Mouse (Mus musculus) neural tube, embryonic 15.5 days (tissue): ENCODE measurements around the gene Mcu. TPM values are rescaled to one million over a fixed set of nuclear protein-coding genes. Genes with fewer than 3 reads are reported as not detected.

Source experiments
- ATAC-seq: fragments of 200-750 bp; cut with Nextera tagmentation; 2 replicates; pipeline ENCODE4 v1.8.0; 2017; ENCODE audit warnings: mild to moderate bottlenecking, moderate TSS enrichment, moderate library complexity; ENCODE audit not compliant: low FRiP score
- H3K27ac ChIP-seq: fragments of 300-500 bp; sonication (generic); replicated peaks from 2 replicates; pipeline ENCODE4 v1.5.1; 2015; ENCODE audit warnings: mild to moderate bottlenecking, inconsistent platforms
- H3K27me3 ChIP-seq: fragments of 300-500 bp; sonication (generic); replicated peaks from 2 replicates; pipeline ENCODE4 v1.6.1; 2015; ENCODE audit warnings: inconsistent platforms
- H3K36me3 ChIP-seq: fragments of 300-500 bp; sonication (generic); 2 replicates; pipeline ENCODE4 v1.6.1; 2015; ENCODE audit warnings: inconsistent platforms
- H3K4me1 ChIP-seq: fragments of 300-500 bp; sonication (generic); 2 replicates; pipeline ENCODE4 v1.6.1; 2015; ENCODE audit warnings: inconsistent platforms
- H3K4me2 ChIP-seq: fragments of 300-500 bp; sonication (generic); 2 replicates; pipeline ENCODE4 v1.6.1; 2015; ENCODE audit warnings: inconsistent platforms, mild to moderate bottlenecking, moderate library complexity
- H3K4me3 ChIP-seq: fragments of 300-500 bp; sonication (generic); replicated peaks from 2 replicates; pipeline ENCODE4 v1.5.1; 2015; ENCODE audit warnings: mild to moderate bottlenecking, inconsistent platforms
- H3K9ac ChIP-seq: fragments of 300-500 bp; sonication (generic); replicated peaks from 2 replicates; pipeline ENCODE4 v1.6.1; 2015; ENCODE audit warnings: mild to moderate bottlenecking, inconsistent platforms
- H3K9me3 ChIP-seq: fragments of 300-500 bp; sonication (generic); replicated peaks from 2 replicates; pipeline ENCODE4 v1.6.1; 2016; ENCODE audit warnings: inconsistent platforms
- WGBS: fragments of 180-500 bp; shearing (Covaris S2); methylation state at CpG from one replicate; pipeline ENCODE4 v1.1.7; 2015; ENCODE audit warnings: mixed read lengths; 5-methylcytosine and 5-hydroxymethylcytosine counted together
- polyA plus RNA-seq: library from polyadenylated mRNA; unstranded; fragments of >200 nt; fragmentation: Nextera tagmentation; extraction: Ambion mirVana; gene quantifications from 2 replicates; pipeline ENCODE4 v1.2.1, GENCODE M21; 2015

Gene Mcu
- polyA plus RNA-seq, 1 experiment from 2014 or later: 49.2 TPM

- H3K27ac ChIP-seq: 0 out of 2 replicates have a peak overlapping the region, but pooled peaks have one; percentile 23
Measured at GRCm38 (mm10) chr10:59527311-59527710, 89.2 kb downstream of the Mcu start.

GRCm38 (mm10) chr10:59524675-59525074 is 91.8 kb downstream of the Mcu start:
- Histone ChIP-seq H3K27me3 (no peaks in the 10 kb centered on the region), H3K9ac (no peak overlapping the region), H3K4me1 (peaks cover 3% of the 10 kb centered on the region; the same call in 1 of the 2 replicates), H3K27ac (no peak overlapping the region), H3K4me2 (no peak overlapping the region), H3K36me3 (no peaks in the 10 kb centered on the region), H3K4me3 (no peak overlapping the region), H3K9me3 (no peaks in the 10 kb centered on the region)
- no peak for ATAC-seq
- WGBS: 83% methylated on average over 5 of the region's 5 CpGs

More at GRCm38 (mm10) chr10:59527311-59527710, 89.2 kb downstream of the Mcu start:
- H3K9ac ChIP-seq: no peak overlapping the region
- H3K27me3 ChIP-seq: no peaks in the 10 kb centered on the region
- WGBS: 79% methylated on average over 11 of the region's 11 CpGs
- H3K4me1 ChIP-seq: peaks cover 3% of the 10 kb centered on the region; the same call in 1 of the 2 replicates
- H3K9me3 ChIP-seq: no peaks in the 10 kb centered on the region
- H3K4me2 ChIP-seq: no peak overlapping the region
- no peaks in the 10 kb centered on the region for H3K36me3 ChIP-seq
- ATAC-seq: no peak
- H3K4me3 ChIP-seq: no peak overlapping the region

- H3K4me1 ChIP-seq: peaks cover 3% of the 10 kb centered on the region; the same call in 1 of the 2 replicates
- H3K36me3 ChIP-seq: no peaks in the 10 kb centered on the region
- 65% methylated on average over 8 of the region's 8 CpGs for WGBS
- H3K27ac ChIP-seq: no peak overlapping the region
- H3K27me3 ChIP-seq: no peaks in the 10 kb centered on the region
- H3K9ac ChIP-seq: no peak overlapping the region
- no peak overlapping the region for H3K4me2 ChIP-seq
- ATAC-seq: no peak
- H3K4me3 ChIP-seq: no peak overlapping the region
- no peaks in the 10 kb centered on the region for H3K9me3 ChIP-seq
Measured at GRCm38 (mm10) chr10:59523826-59524331, 92.6 kb downstream of the Mcu start.

GRCm38 (mm10) chr10:59520701-59521100 is 95.8 kb downstream of the Mcu start:
- Histone ChIP-seq H3K4me2 (no peak overlapping the region), H3K4me3 (no peak overlapping the region), H3K4me1 (no peaks in the 10 kb centered on the region; the same call in 1 of the 2 replicates), H3K27me3 (no peaks in the 10 kb centered on the region), H3K9me3 (no peaks in the 10 kb centered on the region), H3K36me3 (no peaks in the 10 kb centered on the region), H3K9ac (no peak overlapping the region), H3K27ac (no peak overlapping the region)
- ATAC-seq: no peak
- WGBS: 80% methylated on average over 2 of the region's 2 CpGs

- Histone ChIP-seq H3K36me3 (no peaks in the 10 kb centered on the region), H3K27me3 (no peaks in the 10 kb centered on the region), H3K9me3 (no peaks in the 10 kb centered on the region), H3K4me1 (peaks cover 6% of the 10 kb centered on the region; the same call in 1 of the 2 replicates), H3K27ac (no peak overlapping the region), H3K9ac (no peak overlapping the region), H3K4me3 (no peak overlapping the region), H3K4me2 (no peak overlapping the region)
- ATAC-seq: no peak
- 88% methylated on average over 3 of the region's 3 CpGs for WGBS
Measured at GRCm38 (mm10) chr10:59519411-59519810, 97.1 kb downstream of the Mcu start.

- no peak overlapping the region; the same call in 1 of the 2 replicates for H3K27ac ChIP-seq
- no peak overlapping the region for H3K9ac ChIP-seq
- peaks cover 9% of the 10 kb centered on the region for H3K4me1 ChIP-seq
- no peaks in the 10 kb centered on the region for H3K9me3 ChIP-seq
- WGBS: 80% methylated on average over 13 of the region's 13 CpGs
- no peak overlapping the region for H3K4me2 ChIP-seq
- no peaks in the 10 kb centered on the region for H3K27me3 ChIP-seq
- no peaks in the 10 kb centered on the region for H3K36me3 ChIP-seq
- peak; percentile 47; the same call in 1 of the 2 replicates for ATAC-seq
- H3K4me3 ChIP-seq: no peak overlapping the region
Measured at GRCm38 (mm10) chr10:59517201-59517600, 99.3 kb downstream of the Mcu start.

GRCm38 (mm10) chr10:59514739-59515464 is 101.6 kb downstream of the Mcu start:
- no peak overlapping the region for H3K4me3 ChIP-seq
- WGBS: 81% methylated on average over 15 of the region's 15 CpGs
- H3K9ac ChIP-seq: no peak overlapping the region
- H3K36me3 ChIP-seq: no peaks in the 10 kb centered on the region
- no peak overlapping the region for H3K4me2 ChIP-seq
- no peaks in the 10 kb centered on the region for H3K9me3 ChIP-seq
- no peak for ATAC-seq
- no peak overlapping the region for H3K27ac ChIP-seq
- no peaks in the 10 kb centered on the region for H3K27me3 ChIP-seq
- H3K4me1 ChIP-seq: peaks cover 23% of the 10 kb centered on the region

- H3K9ac ChIP-seq: no peak overlapping the region
- ATAC-seq: no peak
- 87% methylated on average over 9 of the region's 9 CpGs for WGBS
- no peaks in the 10 kb centered on the region for H3K36me3 ChIP-seq
- H3K4me3 ChIP-seq: no peak overlapping the region
- no peaks in the 10 kb centered on the region for H3K27me3 ChIP-seq
- H3K4me1 ChIP-seq: peaks cover 23% of the 10 kb centered on the region
- no peak overlapping the region for H3K4me2 ChIP-seq
- no peak overlapping the region; the same call in 1 of the 2 replicates for H3K27ac ChIP-seq
- H3K9me3 ChIP-seq: no peaks in the 10 kb centered on the region
Measured at GRCm38 (mm10) chr10:59512173-59512572, 104.3 kb downstream of the Mcu start.

- H3K27me3 ChIP-seq: no peaks in the 10 kb centered on the region
- H3K9me3 ChIP-seq: no peaks in the 10 kb centered on the region
- no peaks in the 10 kb centered on the region for H3K36me3 ChIP-seq
- peak overlapping the region; percentile 36 for H3K4me2 ChIP-seq
- H3K4me3 ChIP-seq: no peak overlapping the region
- no peak overlapping the region for H3K9ac ChIP-seq
- H3K27ac ChIP-seq: no peak overlapping the region; the same call in 1 of the 2 replicates
- H3K4me1 ChIP-seq: peaks cover 23% of the 10 kb centered on the region
- WGBS: 23% methylated on average over 14 of the region's 14 CpGs
- no peak for ATAC-seq
Measured at GRCm38 (mm10) chr10:59511427-59511963, 105.0 kb downstream of the Mcu start.

GRCm38 (mm10) chr10:59510713-59511426 is 105.6 kb downstream of the Mcu start:
- Histone ChIP-seq H3K27ac (no peak overlapping the region; the same call in 1 of the 2 replicates), H3K36me3 (no peaks in the 10 kb centered on the region), H3K27me3 (no peaks in the 10 kb centered on the region), H3K4me1 (peaks cover 23% of the 10 kb centered on the region), H3K9ac (no peak overlapping the region), H3K4me2 (peak overlapping the region; percentile 36; the same call in 1 of the 2 replicates), H3K9me3 (no peaks in the 10 kb centered on the region), H3K4me3 (no peak overlapping the region)
- WGBS: 58% methylated on average over 14 of the region's 14 CpGs
- no peak for ATAC-seq

GRCm38 (mm10) chr10:59509197-59509596 is 107.3 kb downstream of the Mcu start:
- Histone ChIP-seq H3K36me3 (no peaks in the 10 kb centered on the region), H3K4me3 (no peak overlapping the region), H3K27me3 (no peaks in the 10 kb centered on the region), H3K27ac (peak overlapping the region; percentile 37; the same call in 1 of the 2 replicates), H3K9me3 (no peaks in the 10 kb centered on the region), H3K4me1 (peaks cover 19% of the 10 kb centered on the region), H3K9ac (no peak overlapping the region), H3K4me2 (no peak overlapping the region)
- whole genome bisulfite sequencing: 64% methylated on average over 4 of the region's 4 CpGs
- no peak for ATAC-seq
